Mouse (Mus musculus): ENCODE measurements around the gene Herc2. TPM values are rescaled to one million over a fixed set of nuclear protein-coding genes. Genes with fewer than 3 reads are reported as not detected.
A peak's percentile ranks its signal among the peaks of the same experiment; 100 is the strongest.

Gene Herc2
- total RNA-seq, 4 experiments from 2014 or later: 115 to 140 (median 125) TPM

- DNase-seq (ENCODE audit: low spot score in 2 of 2): no peak
Measured at GRCm38 (mm10) chr7:56066136-56066535, 16.1 kb downstream of the Herc2 start.

DNA sequence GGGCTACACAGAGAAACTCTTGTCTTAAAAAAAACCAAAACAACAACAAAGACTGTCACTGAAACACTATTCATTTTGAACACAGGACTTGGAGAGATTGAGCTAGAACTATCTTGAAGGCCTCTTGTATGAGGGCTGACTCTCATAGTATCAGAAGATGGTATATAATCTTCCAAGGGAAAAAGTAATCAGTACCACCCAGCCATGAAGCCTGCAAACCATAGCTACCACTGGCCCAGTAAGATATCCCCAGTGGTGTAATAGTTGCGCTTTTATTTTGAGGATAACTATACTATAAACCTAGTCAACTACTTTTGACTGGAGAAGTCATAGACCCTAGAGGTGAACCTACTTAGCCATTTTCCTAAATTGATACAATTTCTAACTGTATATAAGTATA lies 16.6 kb downstream of the Herc2 start:
- no peak for DNase-seq (ENCODE audit: low spot score in 2 of 2)

DNA sequence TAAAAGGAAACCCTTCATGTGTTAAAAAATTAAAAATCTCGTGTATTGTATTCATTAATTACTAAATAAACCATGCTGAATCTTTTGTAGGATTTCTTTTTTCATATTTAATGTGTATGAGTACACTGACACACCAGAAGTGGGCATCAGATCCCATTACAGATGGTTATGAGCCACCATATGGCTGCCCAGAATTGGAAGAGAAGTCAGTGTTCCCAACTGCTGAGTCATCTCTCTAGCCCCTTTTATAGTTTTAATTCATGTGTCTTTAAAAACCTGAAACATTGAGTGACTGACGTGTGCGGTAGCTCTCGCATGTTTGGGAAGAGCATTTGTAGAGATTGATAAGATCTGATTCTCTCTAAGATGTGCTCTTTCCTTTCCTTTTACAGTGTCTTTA lies 21.7 kb downstream of the Herc2 start:
- DNase-seq (ENCODE audit: low spot score in 2 of 2): peak in 1 of 2 experiments; percentile 27

- DNase-seq (ENCODE audit: low spot score in 2 of 2): no peak
Measured at GRCm38 (mm10) chr7:56083034-56083433, 33.0 kb downstream of the Herc2 start.

- DNase-seq (ENCODE audit: low spot score in 2 of 2): no peak
Measured at GRCm38 (mm10) chr7:56089097-56089496, 39.1 kb downstream of the Herc2 start.

DNA sequence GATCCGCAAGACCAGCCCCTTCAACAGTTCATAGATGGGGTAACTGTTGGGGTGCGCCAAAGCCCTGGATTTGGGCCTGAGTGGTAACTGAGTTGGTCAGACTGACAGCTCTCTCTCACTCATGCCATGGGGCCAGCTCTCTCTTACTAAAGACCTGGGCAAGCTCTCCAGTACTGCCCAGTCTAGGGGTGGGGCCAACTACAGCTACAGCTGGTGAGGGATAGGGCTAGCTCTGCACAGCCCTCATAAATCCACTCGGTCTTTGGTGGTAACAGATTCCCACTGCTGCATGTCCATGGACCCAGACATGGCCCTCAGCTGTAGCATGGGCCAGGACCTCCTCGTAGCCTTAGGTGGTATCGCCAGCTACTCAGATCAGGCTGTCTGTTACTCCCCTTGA lies 41.4 kb downstream of the Herc2 start:
- no peak for DNase-seq (ENCODE audit: low spot score in 2 of 2)

GRCm38 (mm10) chr7:56102293-56102847 lies 52.4 kb downstream of the Herc2 start:
- DNase-seq (ENCODE audit: low spot score in 2 of 2): no peak

- no peak for DNase-seq (ENCODE audit: low spot score in 2 of 2)
Measured at GRCm38 (mm10) chr7:56112999-56113398, 63.0 kb downstream of the Herc2 start.

DNA sequence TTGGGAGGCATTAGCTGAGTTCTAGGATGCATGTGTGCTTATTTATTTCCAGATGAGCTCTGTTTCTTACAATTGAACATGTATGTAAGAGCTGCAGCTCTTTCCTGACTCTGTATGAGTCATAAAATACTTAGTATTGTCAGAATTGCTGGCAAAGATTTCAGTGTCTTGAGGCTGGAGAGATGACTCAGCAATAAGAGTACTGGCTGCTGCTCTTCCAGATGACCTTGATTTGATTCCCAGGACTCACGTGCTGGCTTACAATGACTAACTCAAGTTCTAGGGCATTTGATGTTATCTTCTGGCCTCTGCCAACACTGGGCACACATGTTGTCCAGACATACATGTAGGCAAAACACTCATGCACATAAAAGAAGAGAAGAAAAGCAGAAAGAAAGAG lies 64.2 kb downstream of the Herc2 start:
- DNase-seq (ENCODE audit: low spot score in 2 of 2): no peak

GRCm38 (mm10) chr7:56120968-56121367 lies 71.0 kb downstream of the Herc2 start:
- no peak for DNase-seq (ENCODE audit: low spot score in 2 of 2)

- DNase-seq (ENCODE audit: low spot score in 2 of 2): no peak
Measured at GRCm38 (mm10) chr7:56121425-56121824, 71.4 kb downstream of the Herc2 start.

- no peak for DNase-seq (ENCODE audit: low spot score in 2 of 2)
Measured at GRCm38 (mm10) chr7:56128080-56128479, 78.1 kb downstream of the Herc2 start.

DNA sequence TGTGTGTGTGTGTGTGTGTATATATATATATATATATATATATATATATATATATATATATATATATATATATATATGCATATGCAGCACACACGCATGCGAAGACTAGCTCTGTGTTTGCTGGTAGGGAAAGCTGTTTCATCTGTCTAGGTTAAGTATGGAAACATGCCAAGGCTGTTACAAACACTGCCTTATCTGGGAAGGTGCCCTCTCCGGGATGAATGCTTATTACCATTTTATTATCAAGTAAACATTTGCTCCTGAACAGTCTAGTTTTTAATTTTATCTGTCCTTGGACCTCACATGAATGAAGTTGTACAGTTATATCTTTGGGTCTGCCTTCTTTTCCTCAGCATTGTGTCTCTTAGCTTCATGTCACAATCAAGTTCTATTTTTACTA lies 79.6 kb downstream of the Herc2 start:
- no peak for DNase-seq (ENCODE audit: low spot score in 2 of 2)

- DNase-seq (ENCODE audit: low spot score in 2 of 2): no peak
Measured at GRCm38 (mm10) chr7:56131548-56131947, 81.6 kb downstream of the Herc2 start.

GRCm38 (mm10) chr7:56138706-56139105 lies 88.7 kb downstream of the Herc2 start:
- no peak for DNase-seq (ENCODE audit: low spot score in 2 of 2)

- DNase-seq (ENCODE audit: low spot score in 2 of 2): no peak
Measured at GRCm38 (mm10) chr7:56146424-56146823, 96.4 kb downstream of the Herc2 start.

- DNase-seq (ENCODE audit: low spot score in 2 of 2): no peak
Measured at GRCm38 (mm10) chr7:56148925-56149324, 98.9 kb downstream of the Herc2 start.

DNA sequence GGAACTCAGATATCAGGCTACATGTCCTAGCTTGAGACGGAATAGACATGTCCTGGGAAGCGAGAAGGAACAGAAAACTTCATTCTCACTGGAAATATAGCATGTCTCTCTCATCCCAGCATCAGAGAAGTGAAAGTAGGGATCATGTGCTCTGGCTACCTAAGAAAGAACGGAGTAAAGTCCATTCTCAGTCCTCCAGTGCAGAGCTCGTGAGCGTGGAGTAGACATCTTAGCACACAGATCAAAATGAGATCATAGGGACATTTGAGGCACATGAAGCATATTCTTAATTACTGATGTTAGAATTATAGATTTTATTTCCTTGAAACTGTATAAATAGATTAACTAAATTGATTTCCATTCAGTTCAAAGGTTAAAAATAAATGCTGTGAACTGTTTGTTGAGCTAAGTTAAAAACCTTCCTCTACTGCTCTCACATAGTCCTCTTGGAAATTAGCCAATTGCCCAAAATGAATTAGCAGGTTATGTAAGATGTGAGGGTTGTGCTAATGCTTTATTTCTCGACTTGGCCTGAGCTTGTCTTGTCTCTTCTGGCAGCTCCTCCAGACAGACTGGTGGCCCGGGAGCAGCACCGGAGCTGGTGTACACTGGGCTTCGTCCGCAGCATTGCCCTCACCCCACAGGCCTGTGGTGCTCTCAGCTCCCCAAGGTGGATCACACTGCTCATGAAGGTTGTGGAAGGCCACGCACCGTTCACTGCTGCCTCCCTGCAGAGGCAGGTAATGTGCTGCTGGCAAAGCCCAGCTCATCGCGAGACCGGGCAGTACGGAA lies 102.1 kb downstream of the Herc2 start:
- no peak for DNase-seq (ENCODE audit: low spot score in 2 of 2)

DNA sequence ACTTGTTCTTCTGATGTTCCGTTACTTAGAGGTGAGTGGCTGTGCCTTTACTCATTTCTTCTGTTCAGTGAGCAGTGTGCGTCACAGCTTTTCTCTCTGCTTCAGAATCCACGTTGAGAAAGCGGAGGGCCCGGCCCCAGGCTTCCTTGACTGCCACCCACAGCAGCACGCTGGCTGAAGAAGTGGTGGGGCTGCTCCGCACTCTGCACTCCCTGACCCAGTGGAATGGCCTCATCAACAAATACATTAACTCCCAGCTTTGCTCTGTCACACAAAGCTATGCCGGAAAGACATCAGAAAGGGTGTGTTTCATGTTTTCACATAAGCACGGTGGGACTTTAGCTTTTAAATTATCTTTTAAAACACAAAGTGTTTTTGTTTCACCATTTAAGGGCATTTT lies 103.2 kb downstream of the Herc2 start:
- DNase-seq (ENCODE audit: low spot score in 2 of 2): no peak

- no peak for DNase-seq (ENCODE audit: low spot score in 2 of 2)
Measured at GRCm38 (mm10) chr7:56153625-56154024, 103.6 kb downstream of the Herc2 start.

GRCm38 (mm10) chr7:56163316-56163715 lies 113.3 kb downstream of the Herc2 start:
- DNase-seq (ENCODE audit: low spot score in 2 of 2): no peak

- no peak for DNase-seq (ENCODE audit: low spot score in 2 of 2)
Measured at GRCm38 (mm10) chr7:56168713-56169112, 118.7 kb downstream of the Herc2 start.

DNA sequence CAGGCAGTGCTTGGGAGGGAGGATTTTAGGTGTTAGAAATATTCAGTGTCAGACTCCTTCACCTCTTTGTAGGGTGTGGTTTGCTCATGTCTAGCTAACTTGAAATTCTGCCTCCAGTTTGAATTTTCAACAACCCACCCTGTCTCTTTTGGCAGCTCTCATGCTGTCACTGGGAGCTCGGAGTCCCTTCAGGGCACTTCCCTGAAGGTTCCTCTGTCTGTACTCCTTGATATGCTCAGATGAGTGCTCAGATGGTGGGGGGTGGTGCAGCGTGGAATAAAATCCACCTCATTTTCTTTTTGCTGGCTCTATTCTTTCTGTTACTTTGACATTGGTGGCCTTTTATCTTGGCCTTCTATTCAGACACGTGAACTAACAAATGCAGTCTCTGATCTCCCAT lies 127.4 kb downstream of the Herc2 start:
- no peak for DNase-seq (ENCODE audit: low spot score in 2 of 2)
